Mouse (Mus musculus): ENCODE results near the gene Gm10322. TPM values are rescaled to one million over a fixed set of nuclear protein-coding genes. Genes with fewer than 3 reads are reported as not detected.

Gene Gm10322
- polyA plus RNA-seq (2012; rRNA removed) = not detected in 2 replicates

GRCm38 (mm10) chr10:59615981-59616520 lies at the start of gene Gm10322:
Gm10322 (plus strand) TSS chr10:59616063.

GRCm38 (mm10) chr10:59616522-59616921 lies 659 bp downstream of the Gm10322 start, which contains the start of gene Mcu:
Mcu (minus strand) TSS chr10:59616692.

Other genes starting within 250 kb of the Gm10322 start
- gene Gm10273, start 220.4 kb upstream of the Gm10322 start, polyA plus RNA-seq (2012; rRNA removed) = 5.8 and 6.9 TPM in 2 replicates
- gene Pla2g12b, start 212.4 kb upstream of the Gm10322 start, polyA plus RNA-seq (2012; rRNA removed) = not detected in 2 replicates
- gene Oit3, start 174.3 kb upstream of the Gm10322 start, polyA plus RNA-seq (2012; rRNA removed) = 0.32 and 0.34 TPM in 2 replicates
- 12.0 and 16.1 TPM in 2 replicates for gene Mcu, start 629 bp downstream of the Gm10322 start, polyA plus RNA-seq (2012; rRNA removed)
- gene Micu1, start 86.4 kb downstream of the Gm10322 start, polyA plus RNA-seq (2012; rRNA removed) = 73.6 and 79.3 TPM in 2 replicates